Mouse (Mus musculus) spleen, adult 2 months (tissue): ENCODE results near the gene Krt87.

Experiments
- CTCF ChIP-seq: fragments of 200-500 bp; IDR thresholded peaks from 2 replicates; pipeline ENCODE4 v1.5.1; 2011; ENCODE audit warnings: mild to moderate bottlenecking, inconsistent platforms; ENCODE audit not compliant: insufficient read depth, insufficient read length, insufficient replicate concordance; ENCODE audit errors: extremely low read depth
- POLR2A ChIP-seq: fragments of 200-500 bp; IDR thresholded peaks from 2 replicates; pipeline ENCODE4 v1.6.1; 2011; ENCODE audit warnings: low read depth, low read length, inconsistent platforms

DNA sequence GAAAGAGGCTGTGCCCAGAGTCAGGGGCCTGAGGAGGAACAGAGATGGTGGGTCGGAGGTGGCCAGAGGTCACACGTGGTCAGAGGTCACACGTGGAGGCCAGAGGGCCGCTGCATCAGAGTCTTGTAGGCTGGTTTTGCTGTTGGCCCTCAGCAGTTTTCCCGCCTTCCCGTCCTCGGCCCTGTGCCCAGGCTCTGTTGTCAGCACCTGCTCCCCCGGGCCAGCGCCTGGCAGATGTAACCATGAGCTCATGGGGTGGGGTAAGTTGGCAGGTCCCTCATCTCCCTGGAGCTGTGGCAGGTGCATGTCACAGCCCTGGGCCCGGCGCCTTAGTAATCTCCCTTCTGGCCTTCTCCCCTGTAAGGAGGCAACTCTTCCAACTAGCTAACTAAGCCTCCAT is 55.8 kb downstream of the Krt87 start:
- TF ChIP-seq CTCF (no peak), POLR2A (no peak)
